Mouse (Mus musculus): ENCODE data around the gene Eid2. TPM values are rescaled to one million over a fixed set of nuclear protein-coding genes. Genes with fewer than 3 reads are reported as not detected.
"Not testable (repeated sequence)": the region's sequence is repeated elsewhere in the genome, so short reads cannot be mapped to it uniquely, and the experiment has no call there.

The Eid2 gene
- 6.6 and 9.0 TPM in 2 replicates for polyA plus RNA-seq (2015; fragmentation: Nextera tagmentation; extraction: Ambion mirVana)

DNA sequence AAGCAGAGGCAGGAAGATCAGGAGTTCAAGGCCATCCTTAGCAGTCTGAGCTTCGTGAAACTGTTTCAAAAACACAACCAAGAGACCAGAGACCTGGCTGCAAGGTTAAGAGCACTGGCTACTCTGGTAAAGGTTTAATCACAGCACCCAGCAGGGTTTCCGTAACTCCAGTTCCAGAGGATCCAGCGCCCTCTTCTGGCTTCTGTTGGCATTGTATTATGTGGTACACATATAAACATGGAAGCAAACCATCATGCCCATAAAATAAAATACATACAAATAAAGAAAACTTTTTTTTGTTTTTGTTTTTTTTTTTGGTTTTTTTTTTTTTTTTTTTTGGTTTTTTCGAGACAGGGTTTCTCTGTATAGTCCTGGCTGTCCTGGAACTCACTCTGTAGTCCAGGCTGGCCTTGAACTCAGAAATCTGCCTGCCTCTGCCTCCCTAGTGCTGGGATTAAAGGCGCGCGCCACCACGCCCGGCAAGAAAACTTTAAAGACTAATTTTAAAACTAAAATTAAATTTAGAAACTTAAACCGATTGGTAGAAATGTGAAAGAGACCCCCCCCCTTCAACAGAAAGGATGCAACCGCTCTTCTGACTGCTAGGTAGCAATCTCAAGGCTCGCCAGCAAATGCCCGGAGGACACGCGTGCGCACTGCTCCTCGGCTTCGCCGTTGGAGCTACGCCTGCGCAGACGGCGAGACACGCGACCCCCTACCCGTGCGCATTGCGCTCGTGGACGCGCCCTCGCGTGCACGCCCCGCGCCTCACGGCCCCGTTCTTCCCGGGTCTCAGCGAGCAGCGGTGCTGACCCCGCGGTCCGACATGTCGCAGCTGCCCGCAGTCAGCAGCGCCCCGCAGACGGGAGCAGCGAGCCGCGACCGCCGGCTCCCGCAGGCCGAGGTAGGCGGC, at the start of gene Eid2:
Gene Eid2 (plus strand): TSS at position 753 of the 913 bp plus-strand sequence.
- H3K36me3 ChIP-seq: peaks cover 15% of the 10 kb centered on the region; the same call in 1 of the 2 replicates
- no peaks in the 10 kb centered on the region for H3K9me3 ChIP-seq
- H3K4me1 ChIP-seq: peaks cover 15% of the 10 kb centered on the region; the same call in 1 of the 2 replicates
- WGBS: 6% methylated on average over 56 of the region's 57 CpGs
- peak within 1 kb of the TSS; percentile 86 for H3K4me2 ChIP-seq
- peak; percentile 88 for ATAC-seq (ENCODE audit: borderline replicate concordance, extremely low read depth, low FRiP score, low TSS enrichment)
- H3K27me3 ChIP-seq: no peaks in the 10 kb centered on the region
- H3K27ac ChIP-seq: peak within 1 kb of the TSS; percentile 88
- H3K4me3 ChIP-seq: peak within 1 kb of the TSS; percentile 88
- H3K9ac ChIP-seq: peak within 1 kb of the TSS; percentile 95

DNA sequence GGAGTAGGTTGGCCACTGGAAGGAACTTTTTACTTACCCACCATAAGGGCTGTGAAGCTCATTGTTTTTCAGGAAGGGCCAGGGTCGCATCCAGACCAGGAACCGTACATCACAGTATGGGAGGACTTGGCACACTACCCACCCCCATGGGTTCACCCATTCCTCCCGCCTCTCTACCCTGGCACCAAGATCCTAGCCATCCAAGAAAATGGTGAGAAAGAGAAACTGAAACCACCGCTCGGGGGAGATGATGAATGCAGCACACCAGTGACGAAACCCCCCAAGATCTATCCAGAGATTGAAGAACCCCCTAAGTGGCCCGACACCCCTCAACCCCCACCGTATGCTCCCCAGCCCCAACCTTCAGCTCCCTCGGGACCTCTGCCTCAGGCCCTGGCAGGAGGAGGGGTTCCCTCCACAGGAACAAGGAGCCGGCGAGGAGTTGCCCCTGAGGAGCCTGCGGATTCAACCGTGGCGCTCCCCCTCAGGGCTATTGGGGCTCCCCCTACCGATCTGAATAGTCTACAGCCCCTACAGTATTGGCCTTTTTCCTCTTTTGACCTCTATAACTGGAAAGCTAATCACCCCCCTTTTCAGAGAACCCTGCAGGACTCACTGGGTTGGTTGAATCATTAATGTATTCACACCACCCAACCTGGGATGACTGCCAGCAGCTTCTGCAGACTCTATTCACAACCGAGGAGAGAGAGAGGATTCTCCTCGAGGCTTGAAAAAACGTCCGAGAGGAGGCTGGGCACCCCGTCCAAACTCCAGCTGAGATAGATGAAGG, 48.5 kb upstream of the Eid2 start:
- H3K36me3 ChIP-seq; H3K27me3 ChIP-seq; H3K4me3 ChIP-seq; H3K27ac ChIP-seq; ATAC-seq (ENCODE audit: borderline replicate concordance, extremely low read depth, low FRiP score, low TSS enrichment); H3K9me3 ChIP-seq; H3K9ac ChIP-seq; H3K4me2 ChIP-seq; H3K4me1 ChIP-seq: not testable (repeated sequence)
- 82% methylated on average over 20 of the region's 20 CpGs for WGBS

DNA sequence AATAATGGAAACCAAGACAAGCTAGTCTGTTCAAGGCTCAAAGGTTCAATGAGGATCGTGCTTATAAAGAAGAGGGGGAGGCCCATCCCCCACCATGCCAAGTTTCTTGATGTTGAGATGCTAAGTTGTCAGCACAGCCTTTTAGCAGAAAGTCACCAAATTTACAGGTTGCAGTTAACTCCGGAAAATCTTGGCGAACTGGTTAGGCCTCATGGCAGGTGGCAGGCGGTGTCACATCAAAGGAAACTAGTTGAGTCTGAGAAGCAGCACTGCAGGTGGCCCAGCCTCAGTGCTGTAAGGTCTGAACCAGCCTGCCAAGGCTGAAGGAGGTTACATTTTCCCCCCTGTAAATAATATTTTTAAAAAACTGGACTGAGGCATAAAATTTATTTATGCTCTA, 40.8 kb upstream of the Eid2 start:
- H3K36me3 ChIP-seq: not testable (repeated sequence)

DNA sequence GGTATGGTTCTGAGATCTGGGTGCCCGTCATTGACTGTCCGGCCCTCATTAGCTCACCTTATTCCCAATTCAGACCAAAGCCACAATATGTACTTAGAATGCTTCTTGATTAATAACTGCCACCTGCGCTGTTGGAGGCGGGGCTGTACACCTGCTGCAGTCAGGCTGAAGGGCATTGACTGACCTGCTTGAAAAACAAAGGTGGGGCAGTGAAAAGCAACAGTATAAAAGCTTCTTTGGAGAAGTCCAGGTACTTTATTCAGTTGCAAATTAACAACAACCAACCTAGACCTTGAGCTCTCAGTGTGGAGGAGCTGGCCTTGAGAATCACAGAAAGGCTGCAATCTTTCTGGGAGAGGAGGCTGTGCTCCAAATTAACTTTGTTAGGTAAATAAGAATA, 40.3 kb upstream of the Eid2 start:
- WGBS: 89% methylated on average over 4 of the region's 4 CpGs
- not testable (repeated sequence) for H3K4me2 ChIP-seq; H3K9me3 ChIP-seq; H3K36me3 ChIP-seq; ATAC-seq (ENCODE audit: borderline replicate concordance, extremely low read depth, low FRiP score, low TSS enrichment); H3K27me3 ChIP-seq; H3K4me3 ChIP-seq; H3K9ac ChIP-seq; H3K27ac ChIP-seq; H3K4me1 ChIP-seq

More for the DNA sequence above, 40.8 kb upstream of the Eid2 start:
- H3K4me3 ChIP-seq; H3K27ac ChIP-seq; H3K4me1 ChIP-seq; H3K9me3 ChIP-seq; H3K27me3 ChIP-seq; H3K4me2 ChIP-seq; H3K9ac ChIP-seq; ATAC-seq (ENCODE audit: borderline replicate concordance, extremely low read depth, low FRiP score, low TSS enrichment): not testable (repeated sequence)
- WGBS: 86% methylated on average over 4 of the region's 4 CpGs

DNA sequence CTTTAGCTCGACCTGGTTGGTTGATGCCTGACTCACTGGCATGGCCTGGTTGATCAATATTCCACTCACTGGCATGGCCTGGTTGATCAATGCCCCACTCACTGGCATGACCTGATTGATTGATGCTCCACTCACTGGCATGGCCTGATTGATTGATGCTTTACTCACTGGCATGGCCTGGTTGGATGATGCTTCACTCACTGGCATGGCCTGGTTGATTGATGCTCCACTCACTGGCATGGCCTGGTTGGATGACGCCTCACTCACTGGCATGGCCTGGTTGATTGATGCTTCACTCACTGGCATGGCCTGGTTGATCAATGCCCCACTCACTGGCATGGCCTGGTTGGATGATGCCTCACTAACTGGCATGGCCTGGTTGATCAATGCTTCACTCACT, 23.7 kb upstream of the Eid2 start:
- ATAC-seq (ENCODE audit: borderline replicate concordance, extremely low read depth, low FRiP score, low TSS enrichment); H3K27me3 ChIP-seq; H3K27ac ChIP-seq; H3K4me2 ChIP-seq; H3K36me3 ChIP-seq; H3K9me3 ChIP-seq; H3K4me1 ChIP-seq; H3K4me3 ChIP-seq; H3K9ac ChIP-seq: not testable (repeated sequence)
- WGBS: 73% methylated on average over 2 of the region's 2 CpGs

DNA sequence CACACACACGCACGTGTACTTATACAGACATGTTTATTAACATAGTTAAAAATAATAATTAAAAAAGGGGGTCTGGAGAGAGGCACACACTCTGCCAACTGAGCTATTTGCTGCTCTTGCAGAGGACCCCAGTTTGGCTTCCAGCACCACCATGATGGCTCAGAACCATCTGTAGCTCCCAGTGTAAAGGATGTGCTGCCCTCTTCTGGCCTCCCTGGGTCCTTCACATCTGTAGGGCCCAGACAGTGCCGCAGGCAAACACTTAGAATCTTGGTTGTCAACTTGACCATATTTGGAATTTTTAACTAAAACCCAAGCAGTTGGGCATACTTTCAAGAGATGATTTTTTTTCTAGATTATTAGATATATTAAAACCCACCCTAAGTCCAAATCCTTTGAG, 18.7 kb upstream of the Eid2 start:
- H3K27ac ChIP-seq: no peak overlapping the region

DNA sequence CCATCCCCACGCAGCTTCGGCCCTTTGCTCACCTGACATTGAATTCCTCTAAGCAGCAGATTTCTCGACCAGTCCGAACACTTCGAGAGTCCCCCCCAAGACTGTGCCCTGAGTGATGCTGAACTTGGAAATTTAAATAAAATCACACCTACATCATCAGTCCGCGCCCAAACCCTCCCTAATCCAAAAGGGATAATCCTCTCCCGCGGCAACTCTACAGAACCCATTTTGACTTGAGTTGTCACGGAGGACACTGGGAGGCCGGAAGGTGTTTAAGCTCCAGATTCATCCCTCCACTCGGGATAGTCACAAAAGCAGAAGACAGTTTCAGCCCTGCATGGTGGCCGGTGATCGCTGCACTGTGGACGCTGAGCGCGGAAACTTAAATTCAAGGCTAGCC, 15.7 kb upstream of the Eid2 start:
- Histone ChIP-seq H3K4me1 (no peaks in the 10 kb centered on the region), H3K4me3 (no peak overlapping the region), H3K9me3 (no peaks in the 10 kb centered on the region), H3K27me3 (no peaks in the 10 kb centered on the region), H3K27ac (no peak overlapping the region), H3K36me3 (no peaks in the 10 kb centered on the region), H3K4me2 (no peak overlapping the region), H3K9ac (no peak overlapping the region)
- 85% methylated on average over 17 of the region's 17 CpGs for WGBS
- ATAC-seq (ENCODE audit: borderline replicate concordance, extremely low read depth, low FRiP score, low TSS enrichment): no peak

More for the DNA sequence above, 18.7 kb upstream of the Eid2 start:
- Histone ChIP-seq H3K9ac (no peak overlapping the region), H3K27me3 (no peaks in the 10 kb centered on the region), H3K4me3 (no peak overlapping the region), H3K4me2 (no peak overlapping the region), H3K36me3 (no peaks in the 10 kb centered on the region), H3K4me1 (no peaks in the 10 kb centered on the region), H3K9me3 (no peaks in the 10 kb centered on the region)
- ATAC-seq (ENCODE audit: borderline replicate concordance, extremely low read depth, low FRiP score, low TSS enrichment): no peak
- WGBS: 84% methylated on average over 3 of the region's 3 CpGs

DNA sequence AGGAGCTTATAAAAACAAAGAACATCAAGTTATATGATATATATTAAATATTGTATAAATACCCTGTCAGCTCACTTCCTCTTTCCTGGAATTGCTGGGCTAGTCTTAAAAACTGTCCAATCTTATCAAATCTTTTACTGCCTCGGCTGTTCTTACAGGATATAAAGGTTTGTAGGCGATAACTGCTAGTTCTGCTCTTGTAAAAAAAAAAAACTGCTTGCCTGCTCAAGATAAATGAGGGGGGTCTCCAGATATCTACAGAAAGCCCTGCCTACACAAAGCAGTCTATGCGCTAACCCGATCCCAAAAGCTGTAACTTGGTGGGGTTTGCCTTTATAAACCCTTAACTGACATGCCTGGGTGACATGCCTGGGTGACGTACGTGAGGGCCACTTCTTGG, 13.1 kb upstream of the Eid2 start:
- Histone ChIP-seq H3K9ac (no peak overlapping the region), H3K4me2 (no peak overlapping the region), H3K4me3 (no peak overlapping the region), H3K27ac (no peak overlapping the region), H3K9me3 (no peaks in the 10 kb centered on the region), H3K4me1 (no peaks in the 10 kb centered on the region), H3K36me3 (no peaks in the 10 kb centered on the region), H3K27me3 (no peaks in the 10 kb centered on the region)
- 76% methylated on average over 6 of the region's 6 CpGs for WGBS
- ATAC-seq (ENCODE audit: borderline replicate concordance, extremely low read depth, low FRiP score, low TSS enrichment): no peak

DNA sequence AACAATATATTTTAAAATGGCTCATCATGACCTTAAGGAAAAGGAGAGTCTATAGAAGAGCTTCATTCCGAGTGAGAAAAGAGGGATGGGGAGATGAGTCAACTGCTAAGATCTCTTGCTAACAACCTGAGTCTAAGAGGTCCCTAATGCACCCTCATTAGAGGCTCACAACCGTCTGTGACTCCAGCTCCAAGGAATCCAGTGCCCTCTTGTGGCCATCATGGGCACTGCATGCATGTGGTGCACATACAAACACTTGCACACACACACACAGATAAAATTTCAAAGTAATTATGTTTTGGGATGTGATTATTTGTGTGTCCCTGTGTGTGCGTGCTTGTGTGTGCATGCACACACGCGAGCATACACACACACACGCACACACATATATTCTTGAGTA, 12.2 kb upstream of the Eid2 start:
- no peak for ATAC-seq (ENCODE audit: borderline replicate concordance, extremely low read depth, low FRiP score, low TSS enrichment)
- H3K27me3 ChIP-seq: no peaks in the 10 kb centered on the region
- H3K4me2 ChIP-seq: no peak overlapping the region
- H3K4me3 ChIP-seq: no peak overlapping the region
- H3K4me1 ChIP-seq: no peaks in the 10 kb centered on the region
- no peak overlapping the region for H3K9ac ChIP-seq
- no peaks in the 10 kb centered on the region for H3K36me3 ChIP-seq
- 79% methylated on average over 6 of the region's 6 CpGs for WGBS
- H3K27ac ChIP-seq: no peak overlapping the region
- H3K9me3 ChIP-seq: no peaks in the 10 kb centered on the region

DNA sequence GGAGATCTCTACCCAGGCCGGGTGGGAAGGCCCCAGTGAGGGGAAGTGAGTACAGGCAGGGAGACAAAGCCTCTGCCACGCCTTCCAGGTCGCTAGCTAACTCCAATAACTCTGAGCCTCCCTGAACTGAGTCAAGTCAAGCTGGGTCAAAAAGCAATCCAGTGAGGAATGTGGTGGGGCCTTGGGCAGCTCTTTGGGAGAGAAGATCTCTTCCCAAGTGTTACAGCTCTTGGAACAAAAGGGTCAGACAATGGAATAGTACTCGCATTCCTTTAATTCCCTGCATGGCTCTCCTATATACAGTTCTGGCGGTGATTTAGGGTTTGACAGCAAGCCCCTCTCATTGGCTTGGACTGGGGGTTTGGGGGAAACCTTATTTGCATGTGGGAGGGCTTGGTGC, 4.8 kb upstream of the Eid2 start:
- 50% methylated on average over 5 of the region's 5 CpGs for WGBS
- Histone ChIP-seq H3K4me1 (no peaks in the 10 kb centered on the region), H3K9ac (no peak overlapping the region), H3K4me2 (no peak overlapping the region), H3K27ac (no peak overlapping the region), H3K4me3 (no peak overlapping the region), H3K27me3 (no peaks in the 10 kb centered on the region), H3K9me3 (no peaks in the 10 kb centered on the region), H3K36me3 (no peaks in the 10 kb centered on the region)
- ATAC-seq (ENCODE audit: borderline replicate concordance, extremely low read depth, low FRiP score, low TSS enrichment): no peak

DNA sequence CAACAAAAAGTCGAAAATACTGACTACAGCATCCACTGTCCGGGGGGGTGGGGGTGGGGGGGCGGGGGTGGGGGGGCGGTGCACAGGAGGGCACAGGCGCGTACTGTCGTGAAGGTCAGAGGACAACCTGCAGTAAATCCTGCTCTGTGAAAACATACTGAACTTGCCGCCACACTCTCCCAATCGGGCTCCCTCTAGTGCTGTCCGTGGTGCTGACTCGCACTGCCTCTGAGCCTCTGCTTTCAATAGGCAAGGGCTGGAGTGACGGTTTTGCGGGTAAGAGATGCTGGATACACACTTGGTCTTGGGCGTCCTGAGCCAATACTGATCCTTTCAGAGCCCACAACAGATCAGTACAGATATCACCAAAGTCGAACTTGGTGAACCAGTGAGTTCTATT, 3.9 kb upstream of the Eid2 start:
- H3K4me3 ChIP-seq: no peak overlapping the region
- 4% methylated on average over 15 of the region's 15 CpGs for WGBS
- H3K36me3 ChIP-seq: no peaks in the 10 kb centered on the region
- H3K27me3 ChIP-seq: no peaks in the 10 kb centered on the region
- peaks cover 5% of the 10 kb centered on the region; the same call in 1 of the 2 replicates for H3K4me1 ChIP-seq
- no peak for ATAC-seq (ENCODE audit: borderline replicate concordance, extremely low read depth, low FRiP score, low TSS enrichment)
- H3K9ac ChIP-seq: no peak overlapping the region
- H3K9me3 ChIP-seq: no peaks in the 10 kb centered on the region
- no peak overlapping the region for H3K4me2 ChIP-seq
- no peak overlapping the region for H3K27ac ChIP-seq

DNA sequence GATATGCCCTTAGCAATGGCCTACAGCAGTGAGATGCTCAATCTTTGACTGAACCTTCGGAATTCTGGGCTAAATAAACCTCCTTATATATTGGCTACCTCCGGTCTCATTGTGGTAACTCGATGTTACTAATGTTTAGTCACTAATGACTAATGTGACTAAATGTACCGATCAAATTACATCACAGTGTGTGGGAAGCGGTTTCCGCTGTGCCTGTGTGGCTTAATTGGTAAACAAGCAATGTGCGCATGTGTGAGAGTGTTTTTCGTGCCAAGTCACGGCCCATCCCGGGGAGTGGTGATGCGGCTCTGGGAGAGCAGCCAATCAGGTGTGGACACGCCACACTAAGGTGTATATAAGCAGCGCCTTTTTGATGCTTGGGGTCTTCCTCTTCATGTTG, 2.3 kb upstream of the Eid2 start:
- H3K36me3 ChIP-seq: 0 out of 2 replicates have a peak, but pooled peaks cover 6% of the 10 kb centered on the region
- no peaks in the 10 kb centered on the region for H3K9me3 ChIP-seq
- no peak overlapping the region for H3K9ac ChIP-seq
- H3K4me2 ChIP-seq: no peak overlapping the region
- no peak overlapping the region for H3K27ac ChIP-seq
- ATAC-seq (ENCODE audit: borderline replicate concordance, extremely low read depth, low FRiP score, low TSS enrichment): no peak
- no peak overlapping the region for H3K4me3 ChIP-seq
- H3K27me3 ChIP-seq: no peaks in the 10 kb centered on the region
- WGBS: 87% methylated on average over 13 of the region's 13 CpGs
- peaks cover 15% of the 10 kb centered on the region; the same call in 1 of the 2 replicates for H3K4me1 ChIP-seq

Measured in lung, embryonic 15.5 days (tissue).